Mouse (Mus musculus): Measurements from ENCODE around the gene Adamts4. TPM values are rescaled to one million over a fixed set of nuclear protein-coding genes. Genes with fewer than 3 reads are reported as not detected.

The Adamts4 gene
- total RNA-seq, 2 experiments from 2014 or later = 31.5 to 34.6 TPM

- no peak for DNase-seq (ENCODE audit: low spot score in 2 of 2)
These were observed 1.5 kb downstream of the Adamts4 start for GRCm38 (mm10) chr1:171251594-171252324.

- no peak for DNase-seq (ENCODE audit: low spot score in 2 of 2)
These were observed 2.2 kb downstream of the Adamts4 start for GRCm38 (mm10) chr1:171252415-171252814.

- no peak for DNase-seq (ENCODE audit: low spot score in 2 of 2)
These were observed 6.0 kb downstream of the Adamts4 start for GRCm38 (mm10) chr1:171256095-171256818.

- peak; percentile 50 to 64 for DNase-seq (ENCODE audit: low spot score in 2 of 2)
These were observed 6.8 kb downstream of the Adamts4 start for GRCm38 (mm10) chr1:171256937-171257548.

- no peak for DNase-seq (ENCODE audit: low spot score in 2 of 2)
These were observed 7.6 kb downstream of the Adamts4 start for GRCm38 (mm10) chr1:171257781-171258180.

GRCm38 (mm10) chr1:171258921-171259320 is 8.7 kb downstream of the Adamts4 start:
- no peak for DNase-seq (ENCODE audit: low spot score in 2 of 2)

GRCm38 (mm10) chr1:171260316-171260715 is 10.1 kb downstream of the Adamts4 start:
- no peak for DNase-seq (ENCODE audit: low spot score in 2 of 2)

- peak; percentile 83 to 95 for DNase-seq (ENCODE audit: low spot score in 2 of 2)
These were observed 12.4 kb downstream of the Adamts4 start for GRCm38 (mm10) chr1:171262594-171263130.

- peak in 1 of 2 experiments; percentile 87 for DNase-seq (ENCODE audit: low spot score in 2 of 2)
These were observed 13.0 kb downstream of the Adamts4 start for GRCm38 (mm10) chr1:171263185-171263611.

GRCm38 (mm10) chr1:171263666-171264461 is 13.6 kb downstream of the Adamts4 start:
- DNase-seq (ENCODE audit: low spot score in 2 of 2) = no peak

GRCm38 (mm10) chr1:171265971-171266744 is 15.9 kb downstream of the Adamts4 start:
- no peak for DNase-seq (ENCODE audit: low spot score in 2 of 2)

GRCm38 (mm10) chr1:171268341-171268740 is 18.1 kb downstream of the Adamts4 start:
- no peak for DNase-seq (ENCODE audit: low spot score in 2 of 2)

- DNase-seq (ENCODE audit: low spot score in 2 of 2) = peak; percentile 94 to 96
These were observed 19.8 kb downstream of the Adamts4 start, which contains the start of gene B4galt3 for GRCm38 (mm10) chr1:171269848-171270572. Gene B4galt3 (plus strand): TSS chr1:171270328.

- no peak for DNase-seq (ENCODE audit: low spot score in 2 of 2)
These were observed 20.3 kb downstream of the Adamts4 start for GRCm38 (mm10) chr1:171270573-171270900.

GRCm38 (mm10) chr1:171271196-171271595 is 21.0 kb downstream of the Adamts4 start:
- no peak for DNase-seq (ENCODE audit: low spot score in 2 of 2)

- no peak for DNase-seq (ENCODE audit: low spot score in 2 of 2)
These were observed 21.4 kb downstream of the Adamts4 start for GRCm38 (mm10) chr1:171271622-171272021.

- no peak for DNase-seq (ENCODE audit: low spot score in 2 of 2)
These were observed 21.9 kb downstream of the Adamts4 start for GRCm38 (mm10) chr1:171272086-171272485.

- no peak for DNase-seq (ENCODE audit: low spot score in 2 of 2)
These were observed 23.9 kb downstream of the Adamts4 start for GRCm38 (mm10) chr1:171274171-171274570.

GRCm38 (mm10) chr1:171275144-171275734 is 25.0 kb downstream of the Adamts4 start:
- DNase-seq (ENCODE audit: low spot score in 2 of 2) = no peak

Data from layer of hippocampus, postnatal 14 days (tissue).